Mouse (Mus musculus) kidney, adult 18-20 months (tissue): Measurements from ENCODE around the gene Zdhhc14.
A peak's percentile ranks its signal among the peaks of the same experiment; 100 is the strongest.

Experiments
- DNase-seq: peaks from one replicate; pipeline ENCODE4 v3.0.0; 2021

Gene Zdhhc14

DNA sequence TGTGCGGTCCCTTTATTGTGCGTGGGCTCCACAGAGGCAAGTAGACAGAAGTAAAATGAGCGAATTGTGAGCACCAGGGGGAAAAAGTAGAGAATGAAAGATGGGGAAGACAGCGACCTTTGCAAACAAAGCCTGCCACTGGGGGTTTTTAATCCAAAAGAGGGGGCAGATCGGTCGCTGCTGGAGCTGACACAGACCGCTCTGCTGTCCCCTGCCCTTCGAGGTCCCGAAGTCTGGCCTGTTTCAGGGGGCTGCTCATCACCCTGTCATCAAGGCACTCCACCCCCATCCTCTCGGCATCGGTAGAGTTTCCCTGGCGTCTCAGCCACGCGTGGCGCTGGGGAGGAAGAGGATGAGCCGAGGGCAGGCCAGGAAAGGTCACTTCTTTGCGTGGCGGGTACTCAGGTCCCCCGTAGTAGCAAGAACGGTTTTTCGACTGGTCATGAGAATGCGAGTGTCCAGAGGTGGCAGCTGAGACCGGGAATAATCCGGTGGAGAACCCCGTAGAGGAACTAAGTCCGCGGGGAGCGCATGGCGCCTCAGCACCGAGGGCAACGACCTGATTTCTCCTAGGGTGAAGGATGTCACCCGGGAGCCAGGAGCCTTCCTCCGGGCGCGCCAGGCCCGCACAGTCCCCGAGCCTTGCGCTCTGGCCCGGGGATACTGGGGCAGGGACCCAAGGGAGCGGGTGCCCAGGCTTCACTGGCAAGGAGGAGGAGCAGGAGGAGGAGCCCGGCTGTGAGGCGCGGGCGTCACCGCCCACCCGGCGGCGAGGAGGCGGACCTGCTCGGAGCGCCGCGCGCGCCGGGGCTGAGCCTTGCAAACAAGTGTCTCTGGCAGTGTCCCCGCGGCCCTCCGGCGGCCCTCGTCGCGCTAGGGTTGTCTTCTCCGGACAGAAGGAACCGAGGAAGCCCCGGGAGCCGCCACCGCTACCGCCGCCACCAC is at the start of gene Zdhhc14:
TSS of gene Zdhhc14 (plus strand) at position 757 of the 945 bp plus-strand sequence.
- peak; percentile 95 for DNase-seq

DNA sequence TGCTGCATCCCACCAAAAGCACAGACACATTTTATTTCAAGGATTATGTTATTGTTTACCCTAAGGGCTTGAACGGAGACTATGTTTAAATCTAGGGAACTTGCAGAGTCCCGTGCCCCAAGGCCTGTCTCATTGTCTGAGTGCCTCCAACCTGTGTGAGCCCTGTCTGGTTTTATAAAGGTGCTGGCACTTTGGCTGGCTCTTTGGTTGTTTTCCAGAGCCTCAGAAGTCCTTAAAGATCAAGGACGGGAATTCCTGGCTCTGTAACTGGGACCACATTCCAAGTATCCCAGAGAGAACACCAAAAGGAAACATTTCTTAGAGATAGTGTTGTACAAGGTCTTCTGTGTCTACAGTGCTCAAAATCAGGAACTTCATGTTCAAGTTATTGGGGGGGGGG is 49.1 kb upstream of the Zdhhc14 start:
- no peak for DNase-seq

DNA sequence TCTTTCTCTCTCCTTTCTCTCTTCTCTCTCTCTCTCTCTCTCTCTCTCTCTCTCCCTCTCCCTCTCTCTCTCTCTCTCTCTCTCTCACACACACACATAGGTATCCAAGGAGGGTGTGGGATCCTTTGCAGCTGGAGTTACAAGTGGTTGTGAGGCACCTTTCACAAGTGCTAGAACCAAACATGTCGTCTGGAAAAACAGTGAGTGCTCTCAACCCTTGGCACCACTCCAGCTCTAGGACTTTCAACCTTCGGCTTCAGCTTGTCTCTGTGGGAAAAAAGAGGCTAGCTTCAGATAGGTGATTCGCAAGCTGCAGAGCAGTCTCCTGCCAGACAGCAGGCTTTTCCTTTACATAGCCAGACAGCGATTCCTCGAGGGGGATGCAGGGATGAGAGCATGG is 48.6 kb upstream of the Zdhhc14 start:
- DNase-seq = peak; percentile 40

DNA sequence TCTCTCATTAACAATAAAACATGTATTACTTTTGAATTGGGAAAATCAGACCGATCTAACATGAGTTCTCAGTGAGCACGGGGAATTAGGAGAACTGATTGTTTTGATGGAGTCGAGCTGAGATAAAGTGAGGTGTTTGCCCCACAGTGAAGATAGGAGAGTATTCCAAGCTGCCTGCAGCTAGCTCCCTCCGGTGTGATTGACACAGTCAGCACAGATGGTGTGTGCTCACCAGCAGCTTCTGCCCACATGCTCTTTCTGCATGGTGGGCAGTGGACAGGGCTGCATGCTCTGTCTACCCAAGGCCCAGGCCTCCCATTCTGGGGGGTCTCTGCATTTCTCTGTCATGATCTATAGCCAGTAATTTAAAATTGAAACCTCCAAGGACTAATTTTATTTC is 38.7 kb upstream of the Zdhhc14 start:
- DNase-seq = no peak

DNA sequence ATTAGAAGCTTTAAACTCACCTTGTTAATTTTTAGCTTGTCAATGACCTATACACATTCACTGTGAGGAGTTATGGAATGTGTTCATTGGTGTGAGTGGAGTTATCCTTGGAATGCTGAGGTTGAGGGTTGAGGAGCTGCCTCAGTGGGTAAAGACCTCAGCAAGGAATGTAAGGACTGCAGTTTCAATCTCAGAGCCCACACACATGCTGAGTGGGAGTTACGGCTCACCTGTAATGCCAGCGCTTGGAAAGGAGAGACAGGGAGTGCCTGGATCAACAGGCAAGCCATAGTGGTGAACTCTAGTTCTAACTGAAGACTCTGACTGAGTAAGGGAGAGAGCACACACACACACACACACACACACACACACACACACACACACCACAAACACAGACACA is 28.4 kb upstream of the Zdhhc14 start:
- no peak for DNase-seq

DNA sequence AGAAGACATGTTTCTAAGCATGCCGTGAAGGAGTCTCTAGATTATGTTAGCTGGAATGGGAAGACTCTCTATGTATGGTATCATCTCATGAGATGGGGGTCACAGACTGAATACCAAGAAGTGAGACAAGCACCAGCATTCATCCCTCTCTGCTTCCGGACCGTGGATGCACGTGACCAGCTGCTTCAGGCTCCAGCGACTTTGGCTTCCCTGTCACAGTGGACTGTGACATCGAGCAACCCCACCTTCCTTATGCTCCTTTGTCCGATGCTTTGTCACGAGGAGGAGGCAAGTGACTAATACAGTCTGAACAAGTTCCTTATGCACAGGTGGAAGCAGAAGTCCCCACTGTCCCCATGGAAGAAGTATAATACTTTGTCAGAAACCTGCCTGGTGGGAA is 25.6 kb upstream of the Zdhhc14 start:
- no peak for DNase-seq

DNA sequence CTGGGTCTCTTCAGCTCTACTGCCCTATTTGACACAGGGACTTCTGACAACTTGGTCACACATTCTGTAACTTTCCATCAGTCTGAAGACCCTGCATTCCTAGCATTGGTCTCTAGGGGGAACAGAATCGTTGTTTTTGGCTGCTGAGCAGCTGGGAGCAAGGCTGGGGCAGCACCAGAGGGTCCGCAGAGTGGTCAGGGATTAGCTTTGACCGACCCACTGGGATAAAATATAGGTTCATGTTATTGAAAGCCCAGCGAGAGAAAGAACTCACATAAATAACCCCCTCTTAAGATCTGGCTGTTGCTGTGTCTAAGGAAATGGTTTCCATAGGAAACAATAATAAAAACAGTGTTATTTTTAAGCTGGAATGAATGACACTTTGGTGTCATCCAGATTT is 25.2 kb upstream of the Zdhhc14 start:
- DNase-seq = no peak

DNA sequence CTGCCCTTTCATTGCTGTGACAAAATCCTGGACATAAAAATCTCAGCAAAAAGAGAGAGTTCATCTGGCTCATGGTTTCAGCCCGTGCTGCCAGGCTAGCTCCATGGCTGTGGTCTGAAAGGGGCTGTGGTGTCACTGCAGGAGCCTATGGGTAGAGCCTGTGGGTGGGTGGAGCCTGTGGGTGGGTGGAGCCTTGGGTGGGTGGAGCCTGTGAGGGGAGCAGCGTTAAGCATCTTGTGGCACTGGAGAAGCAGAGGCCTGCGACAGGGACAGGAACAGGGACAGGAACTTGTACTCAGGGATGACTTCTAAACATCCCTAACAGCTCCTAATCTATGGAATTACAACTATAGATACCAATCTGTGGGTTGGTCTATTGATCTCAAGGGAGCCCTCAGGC is 20.1 kb upstream of the Zdhhc14 start:
- DNase-seq = no peak

DNA sequence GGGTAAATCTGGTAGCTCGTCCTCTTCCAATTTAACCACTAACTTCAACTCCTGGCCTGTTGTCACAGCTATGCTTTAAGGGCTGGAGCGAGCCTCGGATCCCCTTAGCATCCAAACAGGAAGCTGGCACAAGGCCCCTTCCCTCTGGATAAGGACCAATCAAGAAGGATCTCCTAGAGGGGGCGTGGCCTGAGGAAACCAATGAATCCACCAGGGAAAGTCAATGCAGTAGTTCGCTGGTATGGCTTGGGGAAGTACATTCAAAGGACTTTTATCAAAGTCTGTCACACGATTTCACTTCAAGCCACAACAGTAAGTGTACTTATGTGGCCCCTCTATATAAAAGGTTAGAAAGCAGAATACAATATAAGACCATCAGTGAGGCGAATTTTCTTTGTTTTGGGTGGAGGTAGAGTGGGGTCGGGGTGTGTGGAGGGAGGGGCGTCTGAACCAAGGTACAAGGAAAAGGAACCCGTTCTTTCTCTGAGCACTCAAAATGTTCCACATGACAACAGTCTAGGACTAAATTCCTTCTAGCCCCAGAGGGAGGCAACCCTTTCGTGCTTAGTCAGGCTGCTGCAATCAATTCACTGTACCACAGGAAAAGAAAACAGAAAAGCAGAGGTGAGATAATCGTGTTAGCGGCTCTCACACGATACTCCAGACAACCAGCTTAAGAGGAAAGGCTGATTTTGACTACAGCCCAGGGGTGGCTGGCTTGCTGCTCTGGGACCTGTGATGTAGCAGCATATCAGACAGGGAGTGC is 16.2 kb upstream of the Zdhhc14 start:
- no peak for DNase-seq

DNA sequence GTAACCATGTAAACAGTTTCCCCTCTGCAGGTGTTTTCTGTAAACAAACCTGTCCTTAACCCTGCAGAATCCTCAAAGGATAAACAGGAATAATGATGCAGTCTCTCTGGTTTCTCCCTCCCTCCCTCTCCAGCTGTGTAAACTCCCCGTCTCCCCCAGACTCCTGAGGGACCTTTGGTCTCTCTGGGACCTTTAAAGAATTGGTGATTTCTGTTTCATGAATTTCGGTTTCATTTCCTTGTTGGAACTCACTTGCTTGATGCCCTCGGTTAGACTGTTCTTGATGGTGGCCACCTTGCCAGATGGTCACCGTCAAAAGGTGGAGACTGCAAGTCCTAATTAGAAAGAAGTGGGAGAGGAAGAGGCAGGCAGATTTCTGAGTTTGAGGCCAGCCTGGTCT is 8.9 kb upstream of the Zdhhc14 start:
- DNase-seq = no peak

DNA sequence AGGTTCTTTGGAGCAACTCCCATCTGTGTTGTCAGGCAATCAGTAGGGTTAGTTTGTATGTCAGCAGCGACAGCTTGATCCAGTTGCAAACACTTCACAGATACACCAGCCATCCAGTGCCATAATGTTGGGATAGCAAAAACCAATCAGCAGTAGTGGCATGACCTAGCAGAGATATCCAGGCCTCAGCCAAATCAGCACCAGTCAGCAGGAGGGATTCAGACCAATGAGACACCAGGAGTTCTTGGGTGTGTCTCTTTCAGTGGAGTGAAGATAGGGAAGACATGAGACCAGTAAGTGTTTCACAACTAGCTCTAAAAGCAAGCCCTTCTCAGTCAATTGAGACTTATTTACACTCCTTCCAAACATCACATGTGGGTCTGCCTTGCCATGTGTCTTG is 7.7 kb upstream of the Zdhhc14 start:
- DNase-seq = no peak

DNA sequence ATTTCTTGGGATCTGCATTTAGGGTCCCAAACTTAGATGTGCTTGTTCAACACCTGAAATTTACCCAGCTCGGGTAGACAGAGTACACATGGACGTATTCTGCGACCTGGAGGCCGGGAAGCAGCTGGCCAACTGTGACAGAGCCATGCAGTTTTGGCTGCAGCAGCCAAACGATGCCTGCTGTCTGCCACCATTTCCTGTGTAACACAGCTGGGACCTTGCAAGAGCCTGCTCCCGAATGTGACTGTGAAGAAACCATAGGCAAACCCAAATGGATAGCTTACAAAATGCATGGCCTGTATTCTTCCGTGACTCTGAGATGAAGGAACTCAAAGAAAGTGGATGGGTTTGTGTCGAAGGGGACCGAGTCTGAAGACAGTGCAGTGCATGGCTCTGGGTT is 4.2 kb upstream of the Zdhhc14 start:
- no peak for DNase-seq

DNA sequence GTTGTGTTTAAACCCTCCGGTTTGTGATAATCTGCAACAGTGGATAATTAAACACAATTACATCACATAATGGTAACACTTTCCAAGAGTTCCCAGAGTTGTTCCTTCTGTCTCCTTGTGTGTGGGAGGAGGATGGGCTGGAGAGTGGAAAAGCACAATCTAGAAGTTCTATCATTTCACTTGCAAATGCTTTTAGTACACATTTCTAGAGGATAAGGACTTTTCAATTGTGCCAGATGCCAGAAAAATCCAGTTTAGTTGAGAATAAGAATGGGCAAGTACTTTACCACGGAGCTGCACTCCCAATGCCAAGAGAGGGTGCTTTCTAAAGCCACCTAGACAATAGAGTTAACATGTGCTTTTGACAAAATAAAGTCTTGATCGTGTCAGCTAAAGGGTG is 2.0 kb upstream of the Zdhhc14 start:
- no peak for DNase-seq

DNA sequence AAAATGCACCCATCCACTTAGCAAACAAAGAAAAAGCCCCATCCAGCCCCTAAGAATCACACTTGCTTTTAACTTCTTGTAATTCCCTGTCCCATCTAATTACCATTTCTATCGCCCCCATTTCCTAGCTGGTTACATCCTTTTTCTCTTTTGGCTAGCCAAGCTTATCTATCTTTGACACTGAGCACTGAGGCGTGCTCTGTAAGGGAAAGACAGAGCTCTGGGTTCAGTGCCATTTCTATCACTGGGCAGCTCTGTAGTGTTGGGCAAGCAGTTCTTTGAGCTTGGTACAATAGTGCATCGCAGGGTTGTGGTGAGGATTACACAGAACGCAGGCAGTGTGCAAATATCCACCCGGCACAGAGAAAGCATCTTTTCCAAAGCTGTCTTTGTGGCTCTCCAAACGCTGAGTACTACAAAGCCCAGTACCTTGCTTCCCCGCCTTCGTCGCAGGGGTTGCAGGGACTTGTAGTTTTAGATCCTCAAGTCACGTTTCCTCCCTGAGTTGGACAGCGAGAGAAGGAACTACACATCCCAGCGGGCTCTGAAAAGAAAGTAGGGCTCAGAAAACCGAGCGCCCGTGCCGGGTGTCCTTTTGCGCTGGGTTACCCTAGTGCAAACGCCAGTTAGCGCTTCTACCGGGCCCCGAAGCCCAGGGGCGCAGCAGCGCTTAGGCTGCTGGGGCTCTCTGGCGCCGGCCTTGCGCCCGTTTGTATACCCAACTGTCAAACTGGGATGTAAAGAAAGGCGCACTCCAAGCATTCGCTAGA is 1.1 kb upstream of the Zdhhc14 start:
- DNase-seq = peak; percentile 89

DNA sequence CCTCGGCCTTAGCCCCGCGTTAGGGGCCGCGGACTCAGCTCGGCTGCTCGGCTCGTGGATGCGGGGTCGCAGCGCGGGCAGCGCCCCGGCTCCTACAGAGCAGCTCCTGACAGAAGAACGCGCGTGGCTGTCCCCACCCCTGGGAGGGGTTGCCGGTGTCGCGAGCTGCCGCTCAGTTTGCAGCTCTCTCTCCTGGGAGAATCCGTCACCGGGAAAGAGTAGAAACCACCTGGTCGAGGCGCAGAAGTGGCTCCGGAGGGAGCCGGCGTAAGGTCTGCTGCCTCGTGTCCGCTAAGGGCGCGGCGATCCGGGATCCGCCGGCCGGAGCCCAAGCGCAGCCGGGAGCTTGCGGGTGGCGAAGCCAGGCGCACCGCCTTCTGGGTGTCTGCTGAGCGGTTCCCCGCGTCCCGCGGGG is 396 bp downstream of the Zdhhc14 start:
- no peak for DNase-seq

DNA sequence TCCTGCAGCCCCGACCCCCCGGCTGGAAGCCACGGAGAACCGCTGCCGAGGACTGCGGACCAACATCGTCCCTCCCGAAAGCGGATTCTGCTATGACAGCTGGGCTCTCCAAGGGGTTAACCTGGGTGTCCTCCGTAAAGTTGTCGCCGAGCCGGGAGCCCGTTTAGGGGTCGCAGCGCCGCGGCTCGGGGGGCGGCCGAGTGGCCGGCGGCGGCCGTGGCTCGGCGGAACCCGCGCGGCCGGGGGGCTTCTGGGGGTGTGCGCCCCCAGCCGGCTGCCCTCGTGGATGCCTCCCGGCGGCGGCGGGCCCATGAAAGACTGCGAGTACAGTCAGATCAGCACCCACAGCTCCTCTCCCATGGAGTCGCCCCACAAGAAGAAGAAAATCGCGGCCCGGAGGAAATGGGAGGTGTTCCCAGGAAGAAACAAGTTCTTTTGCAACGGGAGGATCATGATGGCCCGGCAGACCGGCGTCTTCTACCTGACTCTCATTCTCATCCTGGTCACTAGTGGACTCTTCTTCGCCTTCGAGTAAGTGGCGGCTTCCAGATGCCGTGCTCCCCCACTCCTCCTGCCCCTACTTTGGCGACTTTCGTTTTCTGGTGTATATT is 909 bp downstream of the Zdhhc14 start:
- peak; percentile 52 for DNase-seq

DNA sequence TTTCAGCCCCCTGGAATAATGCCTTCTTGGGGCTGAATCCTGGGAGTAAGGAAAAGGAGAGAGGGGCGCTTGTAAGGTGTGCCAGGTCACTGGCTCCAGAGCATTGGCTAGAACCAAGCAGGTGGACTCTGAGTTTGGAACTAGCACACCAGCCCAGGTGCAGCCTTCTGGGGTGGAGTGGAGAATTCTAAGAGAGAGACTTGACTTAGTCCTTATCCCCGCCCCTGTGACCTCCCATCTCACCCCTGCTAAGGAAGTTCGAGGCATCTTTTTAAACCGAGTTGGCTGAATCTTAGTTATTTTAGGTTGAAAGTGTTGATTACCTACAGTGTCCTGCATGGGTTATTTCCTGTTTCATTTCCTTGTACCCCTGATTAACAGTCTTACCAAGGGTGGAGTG is 1.5 kb downstream of the Zdhhc14 start:
- peak; percentile 16 for DNase-seq

DNA sequence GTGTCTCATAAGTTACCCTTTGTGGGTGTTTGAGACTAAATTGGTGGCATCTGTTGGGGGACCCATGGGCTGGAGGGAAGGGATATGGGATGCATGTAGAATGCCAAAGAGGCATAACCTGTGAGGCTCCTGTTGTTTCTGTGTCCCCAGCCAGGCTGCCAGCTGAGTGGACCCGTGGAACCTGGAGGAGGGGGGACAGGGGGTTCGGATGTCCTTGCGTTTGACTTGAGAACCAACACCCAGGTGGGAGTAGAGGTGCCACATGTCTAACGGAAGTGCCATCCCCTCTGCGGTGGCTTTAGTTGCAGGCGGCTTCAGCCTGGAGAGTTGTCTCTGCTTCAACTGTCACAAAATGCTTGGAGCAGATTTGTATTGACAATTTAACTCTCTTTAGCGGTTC is 2.5 kb downstream of the Zdhhc14 start:
- no peak for DNase-seq

DNA sequence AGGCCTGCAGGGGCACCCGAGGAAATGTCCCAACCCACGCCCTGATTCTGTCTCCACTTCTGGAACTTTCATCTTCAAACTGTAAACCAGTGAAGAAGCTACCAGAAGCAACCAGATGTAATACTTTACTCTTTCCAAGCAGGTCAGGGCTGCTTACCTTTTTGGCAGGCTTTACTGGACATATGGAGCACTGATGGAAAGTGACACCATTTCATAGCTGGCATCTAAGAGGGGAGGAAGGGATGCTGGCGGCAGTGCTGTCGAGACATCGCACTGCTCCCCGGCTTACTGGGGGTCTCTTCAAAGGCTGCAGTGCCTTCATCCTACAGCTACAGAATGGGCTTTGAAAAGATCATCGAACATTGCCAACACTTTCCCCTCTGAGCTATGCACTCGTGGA is 5.3 kb downstream of the Zdhhc14 start:
- DNase-seq = no peak

DNA sequence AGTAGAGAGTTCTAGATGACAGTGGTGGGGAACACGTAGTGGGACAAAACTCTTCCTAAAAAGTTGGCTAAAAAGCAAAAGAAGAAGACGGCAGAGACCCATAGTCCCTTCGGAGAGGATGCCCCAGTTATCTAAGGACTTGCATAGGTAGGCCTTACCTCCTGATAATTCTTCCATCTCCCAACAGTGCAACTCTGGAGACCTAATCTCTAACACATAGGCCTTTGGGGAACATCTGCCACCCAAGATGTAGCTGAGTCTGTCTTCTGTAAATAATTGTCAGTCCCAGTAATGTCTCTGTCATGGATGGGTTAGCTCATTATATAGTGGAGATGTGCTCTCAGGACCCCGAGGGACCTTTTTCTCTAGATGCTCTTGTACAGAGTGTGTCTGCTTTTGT is 6.6 kb downstream of the Zdhhc14 start:
- no peak for DNase-seq

DNA sequence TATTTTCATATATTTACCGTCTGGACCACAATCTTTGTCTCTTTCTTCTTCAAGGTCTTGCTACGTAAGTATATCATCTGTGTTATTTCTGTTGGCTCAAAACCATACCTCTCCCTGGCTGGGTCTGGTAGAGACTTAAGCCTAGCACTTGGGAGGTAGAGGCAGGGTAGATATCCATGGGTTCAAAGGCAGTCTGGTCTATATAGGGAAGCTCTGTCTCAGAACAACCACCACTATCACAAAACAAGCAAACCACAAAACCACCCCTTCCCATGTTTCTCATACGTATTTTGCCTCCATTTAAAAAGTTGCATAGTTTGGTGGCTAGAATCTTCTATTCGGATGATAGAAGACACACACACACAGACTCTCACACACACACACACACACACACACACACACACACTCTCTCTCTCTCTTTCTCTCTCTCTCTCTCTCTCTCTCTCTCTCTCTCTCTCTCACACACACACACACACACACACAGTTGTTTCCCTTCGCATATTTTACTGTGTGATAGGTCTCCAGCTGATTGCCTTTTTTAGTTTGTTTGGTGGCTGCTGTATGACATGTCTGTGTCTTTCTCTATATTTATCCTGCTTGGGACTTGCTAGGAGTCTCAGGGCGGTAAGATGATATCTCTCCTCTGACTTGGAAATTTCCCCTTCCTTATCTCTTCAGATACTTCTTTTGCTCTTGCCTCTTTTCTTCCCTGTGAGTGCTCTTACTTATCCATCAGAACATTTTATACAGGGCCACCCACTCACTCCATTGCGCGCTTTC is 11.8 kb downstream of the Zdhhc14 start:
- DNase-seq = no peak

DNA sequence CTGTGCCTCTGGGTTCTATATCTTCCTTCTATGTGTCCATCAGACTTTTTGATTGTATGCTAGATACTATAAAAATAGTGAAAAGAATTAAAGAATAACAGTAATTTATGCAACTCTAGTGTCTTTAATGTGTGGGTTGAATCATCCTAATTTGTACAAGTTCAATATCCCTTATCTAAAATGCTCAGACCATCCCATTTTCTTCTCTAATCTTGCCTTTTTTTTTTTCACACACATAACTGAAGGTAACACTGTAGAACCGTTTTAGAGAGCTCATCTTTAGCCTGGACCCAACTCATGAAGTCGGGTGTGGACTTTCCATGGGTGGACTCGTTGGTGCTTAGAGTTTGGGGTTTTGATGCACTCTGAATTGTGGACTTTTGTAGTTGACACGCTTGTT is 12.6 kb downstream of the Zdhhc14 start:
- DNase-seq = no peak
